Mouse (Mus musculus): ENCODE results near the gene Mrgpra9.
"Not testable (repeated sequence)": the region's sequence is repeated elsewhere in the genome, so short reads cannot be mapped to it uniquely, and the experiment has no call there.

Mrgpra9 gene

DNA sequence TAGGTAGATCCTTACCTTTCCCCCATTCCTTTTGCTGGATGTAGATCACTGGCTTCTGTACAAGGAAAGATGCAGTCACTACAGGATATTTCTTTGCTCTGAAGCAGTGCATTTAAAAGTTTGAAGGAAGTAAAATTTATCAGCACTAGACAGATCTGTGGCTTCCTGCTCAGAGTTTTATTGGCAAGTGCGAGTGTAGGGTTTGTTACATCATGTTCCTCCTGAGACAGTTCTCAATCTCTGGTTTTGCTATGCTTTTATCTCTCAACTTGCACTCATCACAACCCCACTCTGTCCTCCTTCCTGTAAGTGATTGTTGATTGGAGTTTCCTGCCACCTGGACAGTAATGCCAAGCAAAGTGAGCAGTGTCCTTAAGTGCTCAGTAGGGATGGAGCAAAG is at the start of gene Mrgpra9:
Gene Mrgpra9 (minus strand): TSS at position 79 of the 400 bp plus-strand sequence.
- no peak for DNase-seq (ENCODE audit: low read depth, low spot score)

DNA sequence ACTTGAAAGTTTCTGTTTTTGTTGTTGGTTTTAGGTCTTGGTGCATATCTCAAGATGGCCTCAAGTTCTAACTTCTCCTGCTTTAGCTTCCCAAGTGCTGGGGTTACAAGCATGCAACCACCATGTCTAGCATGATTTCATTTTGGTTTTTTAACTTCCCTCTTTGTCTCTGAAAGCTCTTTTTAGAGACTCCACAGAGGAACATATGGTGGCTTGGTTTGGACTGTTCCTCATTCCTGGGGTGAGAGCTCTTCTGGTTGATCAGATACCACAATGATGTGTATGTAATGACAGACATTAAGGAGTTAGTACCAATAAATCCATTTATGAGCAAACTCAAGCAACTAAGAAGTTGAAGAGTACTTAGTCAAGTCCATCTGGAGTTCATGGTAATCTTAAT is 47.0 kb upstream of the Mrgpra9 start:
- not testable (repeated sequence) for DNase-seq (ENCODE audit: low read depth, low spot score)

DNA sequence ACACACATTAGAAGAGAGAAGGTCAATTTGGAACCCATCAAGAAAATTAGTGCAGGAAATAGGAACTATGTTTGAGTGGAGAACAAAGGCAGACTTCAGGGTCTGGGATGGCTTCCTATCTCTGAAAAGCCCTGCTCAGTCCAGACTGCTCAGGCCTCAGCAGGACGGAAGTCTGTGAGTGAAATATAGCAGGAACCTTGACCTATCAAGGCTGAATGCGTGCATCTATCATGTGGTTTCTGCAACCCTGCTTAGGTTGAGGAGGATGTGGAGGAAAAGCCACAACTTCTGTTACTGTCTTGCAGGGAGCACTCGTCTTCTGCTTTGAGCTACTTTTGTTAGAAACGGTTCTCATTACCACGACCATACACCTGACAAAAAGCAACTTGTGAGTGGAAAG is 18.9 kb upstream of the Mrgpra9 start:
- DNase-seq (ENCODE audit: low read depth, low spot score) = not testable (repeated sequence)

DNA sequence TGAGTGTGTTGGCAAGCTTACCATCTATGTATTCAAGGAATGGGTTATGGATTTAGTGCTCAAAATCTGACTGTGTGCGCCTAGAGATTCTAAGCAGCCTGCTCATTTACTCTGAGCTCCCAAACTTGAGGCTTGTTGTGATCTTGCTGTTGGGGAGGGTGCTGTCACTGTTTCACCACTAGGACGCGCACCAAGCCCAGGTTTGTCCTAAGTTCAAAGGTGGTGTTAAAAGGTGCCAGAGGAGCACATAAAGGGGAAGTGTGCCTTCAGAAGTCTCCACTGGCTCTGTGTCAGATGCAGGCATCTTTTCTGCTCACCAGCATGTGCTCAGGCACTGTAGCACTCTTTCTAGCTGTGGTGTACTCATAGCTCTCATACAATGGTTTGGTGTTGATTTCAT is 8.0 kb downstream of the Mrgpra9 start:
- peak; percentile 23 for DNase-seq (ENCODE audit: low read depth, low spot score)

DNA sequence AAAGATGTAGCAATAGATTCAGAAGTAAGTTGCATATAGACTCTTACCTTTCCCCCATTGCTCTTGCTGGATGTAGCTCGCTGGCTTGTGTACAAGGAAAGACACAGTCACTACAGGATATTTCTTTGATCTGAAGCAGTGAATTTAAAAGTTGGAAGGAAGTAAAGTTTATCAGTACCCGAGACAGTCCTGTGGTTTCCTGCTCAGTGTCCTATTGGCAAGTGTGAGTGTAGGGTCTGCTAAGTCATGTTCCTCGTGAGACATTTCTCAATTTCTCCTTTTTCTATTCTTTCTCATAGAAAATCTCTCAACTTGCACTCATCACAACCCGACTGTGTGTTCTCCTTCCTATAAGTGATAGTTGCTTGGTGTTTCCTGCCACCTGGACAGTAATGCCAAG is 47.8 kb downstream of the Mrgpra9 start, which contains the start of gene Mrgpra6:
Gene Mrgpra6 (minus strand): TSS at position 91 of the 400 bp plus-strand sequence.
- no peak for DNase-seq (ENCODE audit: low read depth, low spot score)

DNA sequence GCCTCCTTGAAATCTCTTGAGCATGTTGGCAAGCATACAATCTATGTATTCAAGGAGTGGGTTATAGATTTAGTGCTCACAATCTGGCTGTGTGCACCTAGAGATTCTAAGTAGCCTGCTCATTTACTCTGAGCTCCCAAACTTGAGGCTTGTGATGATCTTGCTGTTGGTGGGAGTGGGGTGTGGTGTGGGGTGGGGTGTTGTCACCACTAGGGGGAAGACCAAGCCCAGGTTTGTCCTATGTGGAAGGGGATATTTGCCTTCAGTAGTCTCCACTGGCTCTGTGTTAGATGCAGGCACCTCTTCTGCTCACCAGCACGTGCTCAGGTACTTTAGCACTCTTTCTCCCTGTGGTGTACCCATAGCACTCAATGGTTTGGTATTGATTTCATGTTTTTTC is 57.4 kb downstream of the Mrgpra9 start:
- no peak for DNase-seq (ENCODE audit: low read depth, low spot score)

Data from R1 (cell line).